Mouse (Mus musculus): ENCODE measurements around the gene Plxdc2.

- TF ChIP-seq CTCF (IDR thresholded peaks at IDR 0.05; ENCODE audit: control insufficient read depth, insufficient read depth, insufficient read length) (no peak), MYOG (IDR thresholded peaks at IDR 0.05; ENCODE audit: control insufficient read depth, extremely low read depth, insufficient read length) (no peak), USF1 (IDR thresholded peaks at IDR 0.05; ENCODE audit: low read depth) (no peak), MAX (IDR thresholded peaks at IDR 0.05) (no peak), FOSL1 (IDR thresholded peaks at IDR 0.05; ENCODE audit: insufficient read depth, low read length, poor library complexity, severe bottlenecking) (no peak), CEBPB (IDR thresholded peaks at IDR 0.05; ENCODE audit: low read depth) (no peak)
These were observed 403.7 kb downstream of the Plxdc2 start for GRCm38 (mm10) chr2:16759766-16760165.
